Mouse (Mus musculus): ENCODE measurements around the gene Kat2a. TPM values are rescaled to one million over a fixed set of nuclear protein-coding genes. Genes with fewer than 3 reads are reported as not detected.

Kat2a gene
- polyA plus RNA-seq, 1 experiment from 2014 or later, result 65.9 TPM

Other genes with a start within 250 kb of the Kat2a start
- gene Klhl11, start 239.7 kb downstream of the Kat2a start, polyA plus RNA-seq (2015; fragmentation: Nextera tagmentation; extraction: Ambion mirVana), result 10.3 and 11.0 TPM in 2 replicates
- 218 and 229 TPM in 2 replicates for gene Acly, start 184.5 kb downstream of the Kat2a start, polyA plus RNA-seq (2015; fragmentation: Nextera tagmentation; extraction: Ambion mirVana)
- 2.9 and 3.5 TPM in 2 replicates for gene Ttc25, start 166.9 kb downstream of the Kat2a start, polyA plus RNA-seq (2015; fragmentation: Nextera tagmentation; extraction: Ambion mirVana)
- 46.5 and 57.8 TPM in 2 replicates for gene Cnp, start 137.6 kb downstream of the Kat2a start, polyA plus RNA-seq (2015; fragmentation: Nextera tagmentation; extraction: Ambion mirVana)
- 97.7 TPM in 2 replicates for gene Nkiras2, start 93.2 kb downstream of the Kat2a start, polyA plus RNA-seq (2015; fragmentation: Nextera tagmentation; extraction: Ambion mirVana)
- gene Dnajc7, start 92.3 kb downstream of the Kat2a start, polyA plus RNA-seq (2015; fragmentation: Nextera tagmentation; extraction: Ambion mirVana), result 289 and 327 TPM in 2 replicates
- 0.41 and 0.92 TPM in 2 replicates for gene Zfp385c, start 20.0 kb downstream of the Kat2a start, polyA plus RNA-seq (2015; fragmentation: Nextera tagmentation; extraction: Ambion mirVana)
- 2.8 and 2.9 TPM in 2 replicates for gene Dhx58, start 8.2 kb downstream of the Kat2a start, polyA plus RNA-seq (2015; fragmentation: Nextera tagmentation; extraction: Ambion mirVana)
- gene Hspb9, start 1.4 kb upstream of the Kat2a start, polyA plus RNA-seq (2015; fragmentation: Nextera tagmentation; extraction: Ambion mirVana), result 0.34 TPM in 1 of 2 replicates, not detected in the other
- gene Rab5c, start 25.8 kb upstream of the Kat2a start, polyA plus RNA-seq (2015; fragmentation: Nextera tagmentation; extraction: Ambion mirVana), result 41.1 and 43.3 TPM in 2 replicates
- gene Kcnh4, start 47.5 kb upstream of the Kat2a start, polyA plus RNA-seq (2015; fragmentation: Nextera tagmentation; extraction: Ambion mirVana), result 11.4 and 12.3 TPM in 2 replicates
- 2.5 and 4.6 TPM in 2 replicates for gene Hcrt, start 50.5 kb upstream of the Kat2a start, polyA plus RNA-seq (2015; fragmentation: Nextera tagmentation; extraction: Ambion mirVana)
- 6.8 and 7.5 TPM in 2 replicates for gene Ghdc, start 58.5 kb upstream of the Kat2a start, polyA plus RNA-seq (2015; fragmentation: Nextera tagmentation; extraction: Ambion mirVana)
- gene Stat5b, start 138.3 kb upstream of the Kat2a start, polyA plus RNA-seq (2015; fragmentation: Nextera tagmentation; extraction: Ambion mirVana), result 17.5 and 22.9 TPM in 2 replicates
- gene Stat5a, start 146.9 kb upstream of the Kat2a start, polyA plus RNA-seq (2015; fragmentation: Nextera tagmentation; extraction: Ambion mirVana), result 2.1 and 3.2 TPM in 2 replicates
- gene Stat3, start 227.1 kb upstream of the Kat2a start, polyA plus RNA-seq (2015; fragmentation: Nextera tagmentation; extraction: Ambion mirVana), result 37.3 and 39.0 TPM in 2 replicates